Mouse (Mus musculus) layer of hippocampus, adult 9-10 months (tissue): ENCODE measurements around the gene Olfml1.

ENCODE experiments used
- DNase-seq: peaks from one replicate; pipeline ENCODE4 v3.0.0; 2022; ENCODE audit warnings: low spot score

Gene Olfml1

GRCm38 (mm10) chr7:107567261-107567671 lies at the start of gene Olfml1:
Gene Olfml1, plus strand, starts transcription at chr7:107567446.
- DNase-seq, result peak; percentile 3

GRCm38 (mm10) chr7:107519256-107520025 lies 47.8 kb upstream of the Olfml1 start:
- DNase-seq, result no peak

- DNase-seq, result no peak
Measured at GRCm38 (mm10) chr7:107521411-107521810, 45.8 kb upstream of the Olfml1 start.

- DNase-seq, result peak; percentile 33
Measured at GRCm38 (mm10) chr7:107526299-107526698, 40.9 kb upstream of the Olfml1 start.

DNA sequence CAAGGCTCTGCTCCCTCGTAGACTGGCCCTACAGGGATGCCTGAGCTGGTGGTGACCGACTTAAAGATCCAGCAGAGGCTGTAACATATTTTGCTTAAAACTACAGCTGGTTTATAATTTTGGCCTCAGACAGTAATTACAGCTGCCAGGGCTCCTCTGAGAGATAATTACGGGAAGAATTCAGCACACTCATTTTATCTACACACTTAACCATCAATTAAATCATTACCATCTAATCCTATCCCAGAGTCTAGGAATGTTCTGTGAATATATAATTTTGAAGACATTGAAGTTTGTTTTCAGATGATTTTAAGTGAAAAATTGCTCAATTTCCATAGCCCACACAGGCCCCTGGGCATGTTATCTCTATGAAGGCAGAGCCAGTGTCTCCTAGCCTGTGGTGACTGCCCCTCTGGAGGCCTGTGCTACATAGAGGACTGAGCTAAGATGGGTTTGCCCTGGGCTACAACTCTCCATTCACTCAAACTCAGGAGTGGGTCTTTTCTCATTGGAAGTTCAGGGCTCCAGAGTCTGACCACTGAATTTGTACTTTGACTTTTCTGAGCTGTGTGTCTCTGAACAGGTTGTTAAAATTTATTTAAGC lies 39.0 kb upstream of the Olfml1 start:
- DNase-seq, result no peak

- no peak for DNase-seq
Measured at GRCm38 (mm10) chr7:107529364-107529763, 37.9 kb upstream of the Olfml1 start.

- no peak for DNase-seq
Measured at GRCm38 (mm10) chr7:107535311-107535710, 31.9 kb upstream of the Olfml1 start.

DNA sequence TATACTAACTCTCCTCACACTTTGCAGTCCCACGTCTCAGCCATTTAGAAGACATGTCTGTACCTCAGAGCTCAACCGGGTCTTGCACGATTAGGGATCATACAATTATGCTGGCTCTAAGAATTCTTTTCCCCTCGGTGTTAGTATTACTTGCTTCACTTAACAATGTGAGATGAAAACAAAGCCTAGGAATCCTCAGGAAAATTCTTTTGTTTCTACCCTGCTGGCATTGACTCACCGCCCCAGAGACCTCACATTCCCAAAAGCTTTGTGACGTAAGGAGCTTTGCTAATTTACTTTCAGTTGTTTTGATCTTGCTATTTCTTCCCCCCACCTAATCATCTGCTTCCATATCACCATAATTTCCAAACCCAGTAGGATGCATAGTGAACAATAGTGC lies 30.7 kb upstream of the Olfml1 start:
- DNase-seq, result no peak

GRCm38 (mm10) chr7:107540034-107540433 lies 27.2 kb upstream of the Olfml1 start:
- DNase-seq, result no peak

- no peak for DNase-seq
Measured at GRCm38 (mm10) chr7:107545011-107545410, 22.2 kb upstream of the Olfml1 start.

GRCm38 (mm10) chr7:107547872-107548271 lies 19.4 kb upstream of the Olfml1 start:
- no peak for DNase-seq

GRCm38 (mm10) chr7:107553461-107553860 lies 13.8 kb upstream of the Olfml1 start:
- DNase-seq, result no peak

GRCm38 (mm10) chr7:107555906-107556305 lies 11.3 kb upstream of the Olfml1 start:
- DNase-seq, result no peak

- no peak for DNase-seq
Measured at GRCm38 (mm10) chr7:107560675-107561074, 6.6 kb upstream of the Olfml1 start.

DNA sequence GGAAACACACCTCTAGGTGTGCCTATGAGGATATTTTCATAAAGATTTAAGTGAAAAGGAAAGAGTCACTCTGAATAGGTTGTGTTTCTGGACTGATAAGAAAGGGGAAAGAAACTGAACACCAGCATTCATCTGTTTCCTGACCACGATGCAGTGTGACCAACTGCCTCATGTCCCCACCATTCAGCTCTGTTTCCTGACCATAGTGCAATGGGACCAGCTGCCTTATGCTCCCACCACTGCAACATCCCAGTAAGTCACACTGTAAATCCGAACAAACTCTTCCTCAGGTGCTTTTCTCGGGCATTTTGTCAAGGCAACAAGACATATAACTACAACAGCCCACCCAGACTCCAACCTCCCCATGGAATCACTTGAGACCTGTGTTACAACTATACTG lies 5.7 kb upstream of the Olfml1 start:
- DNase-seq, result no peak

DNA sequence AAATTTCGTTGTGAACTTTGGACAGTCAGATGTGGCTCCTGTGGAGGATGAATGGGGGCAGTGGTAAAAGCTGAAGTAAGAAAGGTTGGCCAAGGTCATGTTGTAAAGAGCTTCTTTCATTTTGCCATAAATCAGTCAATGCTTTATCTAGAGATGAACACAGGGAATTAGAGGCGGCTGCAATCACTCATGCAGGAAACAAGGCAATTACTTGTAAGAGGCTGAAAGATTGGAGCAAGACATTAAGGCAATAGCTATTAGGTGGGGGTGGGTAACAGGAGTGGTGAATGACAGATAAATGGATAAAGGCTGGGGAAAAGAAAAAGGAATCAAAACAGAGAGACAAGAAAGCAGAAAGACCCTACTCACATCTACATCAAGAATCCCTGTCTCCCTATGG lies 3.5 kb upstream of the Olfml1 start:
- no peak for DNase-seq

- no peak for DNase-seq
Measured at GRCm38 (mm10) chr7:107567674-107568073, 428 bp downstream of the Olfml1 start.

GRCm38 (mm10) chr7:107568971-107569370 lies 1.7 kb downstream of the Olfml1 start:
- no peak for DNase-seq

GRCm38 (mm10) chr7:107573856-107574255 lies 6.6 kb downstream of the Olfml1 start:
- DNase-seq, result no peak

GRCm38 (mm10) chr7:107574276-107574675 lies 7.0 kb downstream of the Olfml1 start:
- DNase-seq, result no peak

DNA sequence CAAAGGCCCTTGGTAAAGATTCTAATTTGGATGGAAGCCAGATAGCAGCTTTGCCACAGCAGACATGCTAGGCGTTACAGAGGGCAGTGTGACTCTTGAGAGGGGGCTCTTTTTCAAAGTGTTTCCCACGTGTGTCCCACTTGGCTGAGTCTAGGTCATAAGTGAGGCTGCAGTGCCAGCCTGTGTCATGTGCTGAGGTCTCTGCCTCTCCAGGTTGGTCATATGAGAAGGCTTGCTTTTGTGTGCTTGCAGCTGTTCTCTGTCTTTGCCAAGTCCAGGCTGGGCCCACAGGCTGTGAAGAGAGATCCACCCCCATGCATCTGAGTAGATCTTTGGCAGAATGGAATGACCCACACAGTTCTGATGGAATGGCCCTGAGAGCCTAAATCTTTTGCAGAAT lies 25.4 kb downstream of the Olfml1 start:
- DNase-seq, result no peak

GRCm38 (mm10) chr7:107593904-107594303 lies 26.7 kb downstream of the Olfml1 start:
- DNase-seq, result no peak

DNA sequence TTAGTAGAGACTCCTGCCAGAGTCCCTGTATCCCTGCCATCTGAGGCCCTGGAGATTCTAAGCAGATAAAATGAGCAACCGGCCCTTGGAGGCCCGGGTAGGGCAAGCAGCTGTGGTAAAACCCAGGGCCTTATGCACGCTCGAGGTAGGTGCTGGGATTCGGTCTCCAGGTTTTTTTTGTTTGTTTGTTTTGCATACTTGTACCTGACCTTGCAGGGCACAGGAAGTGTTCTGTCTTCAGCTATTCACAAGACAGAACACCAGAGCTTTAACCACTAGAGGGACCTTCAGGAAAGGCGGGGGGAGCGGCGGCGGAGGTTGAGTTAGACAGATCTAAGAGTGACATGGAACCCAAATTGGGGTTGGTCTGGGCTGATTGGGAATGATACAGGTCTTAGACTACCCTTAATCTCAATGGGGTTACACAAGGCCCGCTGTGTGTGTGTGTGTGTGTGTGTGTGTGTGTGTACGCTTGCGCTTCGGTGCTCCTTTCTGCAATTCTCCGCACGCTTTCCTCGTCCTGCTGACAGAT lies 27.1 kb downstream of the Olfml1 start:
- no peak for DNase-seq
